Mouse (Mus musculus): ENCODE measurements around the gene Lurap1l.

Lurap1l gene

GRCm38 (mm10) chr4:80910481-80910870 lies at the start of gene Lurap1l:
TSS of gene Lurap1l (plus strand) at chr4:80910646.
- peak; percentile 69 for ATAC-seq (ENCODE audit: low TSS enrichment)

- no peak for ATAC-seq (ENCODE audit: low TSS enrichment)
Observed at GRCm38 (mm10) chr4:80862962-80863361, 47.5 kb upstream of the Lurap1l start.

GRCm38 (mm10) chr4:80863906-80864305 lies 46.5 kb upstream of the Lurap1l start:
- no peak for ATAC-seq (ENCODE audit: low TSS enrichment)

GRCm38 (mm10) chr4:80864511-80864922 lies 45.9 kb upstream of the Lurap1l start:
- peak; percentile 97 for ATAC-seq (ENCODE audit: low TSS enrichment)

- peak; percentile 78 for ATAC-seq (ENCODE audit: low TSS enrichment)
Observed at GRCm38 (mm10) chr4:80866065-80866464, 44.4 kb upstream of the Lurap1l start.

GRCm38 (mm10) chr4:80869598-80869997 lies 40.8 kb upstream of the Lurap1l start:
- ATAC-seq (ENCODE audit: low TSS enrichment) = no peak

GRCm38 (mm10) chr4:80872847-80873644 lies 37.4 kb upstream of the Lurap1l start:
- peak; percentile 72 for ATAC-seq (ENCODE audit: low TSS enrichment)

GRCm38 (mm10) chr4:80874121-80874859 lies 36.2 kb upstream of the Lurap1l start:
- ATAC-seq (ENCODE audit: low TSS enrichment) = no peak

GRCm38 (mm10) chr4:80875055-80875454 lies 35.4 kb upstream of the Lurap1l start:
- ATAC-seq (ENCODE audit: low TSS enrichment) = no peak

- no peak for ATAC-seq (ENCODE audit: low TSS enrichment)
Observed at GRCm38 (mm10) chr4:80881996-80882599, 28.3 kb upstream of the Lurap1l start.

- ATAC-seq (ENCODE audit: low TSS enrichment) = peak; percentile 88
Observed at GRCm38 (mm10) chr4:80886631-80887030, 23.8 kb upstream of the Lurap1l start.

GRCm38 (mm10) chr4:80891004-80891403 lies 19.4 kb upstream of the Lurap1l start:
- no peak for ATAC-seq (ENCODE audit: low TSS enrichment)

GRCm38 (mm10) chr4:80895278-80895894 lies 15.1 kb upstream of the Lurap1l start:
- ATAC-seq (ENCODE audit: low TSS enrichment) = no peak

GRCm38 (mm10) chr4:80906726-80907125 lies 3.7 kb upstream of the Lurap1l start:
- ATAC-seq (ENCODE audit: low TSS enrichment) = no peak

GRCm38 (mm10) chr4:80907973-80908372 lies 2.5 kb upstream of the Lurap1l start:
- ATAC-seq (ENCODE audit: low TSS enrichment) = no peak

GRCm38 (mm10) chr4:80908902-80909301 lies 1.5 kb upstream of the Lurap1l start:
- no peak for ATAC-seq (ENCODE audit: low TSS enrichment)

- ATAC-seq (ENCODE audit: low TSS enrichment) = peak; percentile 58
Observed at GRCm38 (mm10) chr4:80910871-80911701, 640 bp downstream of the Lurap1l start.

- peak; percentile 84 for ATAC-seq (ENCODE audit: low TSS enrichment)
Observed at GRCm38 (mm10) chr4:80911706-80912540, 1.5 kb downstream of the Lurap1l start.

- ATAC-seq (ENCODE audit: low TSS enrichment) = no peak
Observed at GRCm38 (mm10) chr4:80915211-80915610, 4.8 kb downstream of the Lurap1l start.

- ATAC-seq (ENCODE audit: low TSS enrichment) = no peak
Observed at GRCm38 (mm10) chr4:80916695-80917094, 6.2 kb downstream of the Lurap1l start.
